Mouse (Mus musculus): ENCODE data around the gene Trip6.

Trip6 gene

GRCm38 (mm10) chr5:137268131-137268910 is 45.9 kb downstream of the Trip6 start:
- DNase-seq (ENCODE audit: low spot score in 2 of 2) = no peak

GRCm38 (mm10) chr5:137264787-137265186 is 49.4 kb downstream of the Trip6 start:
- no peak for DNase-seq (ENCODE audit: low spot score in 2 of 2)

DNA sequence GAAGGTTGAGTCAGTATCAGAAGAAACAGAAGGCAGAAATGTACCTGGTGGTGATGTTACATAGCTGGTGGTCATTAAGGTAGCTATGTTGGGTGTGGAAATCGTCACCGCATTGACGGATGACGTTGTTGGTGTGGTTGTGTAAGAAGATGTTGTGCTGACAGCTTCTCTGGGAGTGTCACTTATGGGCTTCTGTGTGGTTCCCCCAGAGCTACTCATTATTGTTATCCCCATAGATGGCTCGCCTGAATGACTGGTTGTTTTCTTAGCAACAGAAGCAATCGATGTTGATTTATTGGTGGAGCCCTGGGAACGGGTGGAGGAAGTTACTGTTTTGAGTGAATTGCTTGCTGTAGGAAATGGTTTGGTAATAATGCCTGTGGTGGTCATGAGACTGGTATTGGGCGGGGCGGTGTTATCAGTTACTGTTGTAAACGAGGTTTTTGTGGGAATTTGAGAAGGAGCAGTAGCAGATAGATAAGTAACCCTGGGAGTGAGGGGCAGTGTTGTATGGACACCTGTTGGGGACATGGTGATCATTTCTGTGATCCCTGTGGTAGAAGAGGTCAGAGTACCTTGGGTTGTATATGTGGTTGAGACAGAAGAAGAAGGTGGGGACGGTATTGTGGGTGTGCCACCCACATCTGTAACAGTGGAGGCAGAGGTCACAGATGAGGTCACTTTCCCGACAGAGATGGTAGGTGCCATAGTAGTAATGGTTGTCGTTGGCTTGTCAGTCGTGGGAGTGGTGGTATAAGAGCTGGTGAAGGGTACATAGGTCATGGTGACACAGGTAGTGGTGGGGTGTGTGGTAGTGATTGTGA is 50.1 kb downstream of the Trip6 start:
- DNase-seq (ENCODE audit: low spot score in 2 of 2) = no peak

Measured in frontal cortex, postnatal 14 days (tissue).